ENCODE assay signal across 9 mouse cellular contexts in genomic region chr3:88200972-88201330, GRCm38 (mm10). TPM values are rescaled to one million over a fixed set of nuclear protein-coding genes. Genes with fewer than 3 reads are reported as not detected.
DNase-seq lines count a peak whose midpoint lies in the region; ATAC-seq and TF ChIP-seq lines count a peak whose summit lies in the region.
"Had no signal": no experiment of that assay in that cellular context is flagged by ENCODE, and none has a peak within 500 bp of the region (broad histone marks: within the 10 kb centered on the region; RNA-seq: fewer than 3 reads in every experiment).

No protein-coding gene starts in this region.

- no peak for DNase-seq in heart, postnatal 4 days
- peak; percentile 49 for DNase-seq in brain, embryonic 14.5 days (ENCODE audit: low read depth)
- peak; percentile 52 for DNase-seq in naive thymus-derived CD4-positive, alpha-beta T cell, adult 2 months (ENCODE audit: low read depth)
- DNase-seq in ovary, postnatal 14 days (ENCODE audit: low spot score), result no peak
- DNase-seq in adrenal gland, adult 2 months, result no peak
- no peak for DNase-seq in adrenal gland, adult 8-10 months

- under 1% methylated on average over 37 of the region's 37 CpGs for WGBS in heart, embryonic 16.5 days
- WGBS in hindbrain, embryonic 16.5 days, result 0% methylated on average over 36 of the region's 37 CpGs

- no peak for TF ChIP-seq POLR2A in brain, embryonic 14.5 days (IDR thresholded peaks at IDR 0.05; ENCODE audit: borderline replicate concordance, extremely low read depth, insufficient read depth, insufficient read length, poor library complexity, severe bottlenecking)

- peak overlapping the region; percentile 28 for H3K4me3 ChIP-seq in heart, embryonic 16.5 days (ENCODE audit: low read length)
- peak overlapping the region; percentile 50 for H3K4me3 ChIP-seq in hindbrain, embryonic 16.5 days (ENCODE audit: low read length)

- H3K27ac ChIP-seq in heart, embryonic 16.5 days (ENCODE audit: low read length), result no peak overlapping the region
- H3K27ac ChIP-seq in hindbrain, embryonic 16.5 days (ENCODE audit: low read depth, low read length), result peak overlapping the region; percentile 96

- no peaks in the 10 kb centered on the region for H3K36me3 ChIP-seq in heart, embryonic 16.5 days (ENCODE audit: control insufficient read depth, insufficient read depth)
- H3K36me3 ChIP-seq in hindbrain, embryonic 16.5 days (ENCODE audit: control insufficient read depth, insufficient read depth, low read length), result no peaks in the 10 kb centered on the region

- H3K27me3 ChIP-seq in heart, embryonic 16.5 days (ENCODE audit: control insufficient read depth, insufficient read depth, low read length), result peaks cover 87% of the 10 kb centered on the region
- H3K27me3 ChIP-seq in hindbrain, embryonic 16.5 days (replicated peaks; ENCODE audit: control insufficient read depth, insufficient read depth, low read length), result no peaks in the 10 kb centered on the region; the same call in none of the 2 replicates

- TF ChIP-seq CTCF in brain, embryonic 14.5 days (IDR thresholded peaks at IDR 0.05; ENCODE audit: borderline replicate concordance, extremely low read depth, insufficient read depth, insufficient read length), result no peak

- no peaks in the 10 kb centered on the region for H3K9me3 ChIP-seq in heart, embryonic 16.5 days (replicated peaks; ENCODE audit: control insufficient read depth, low read length)
- no peaks in the 10 kb centered on the region for H3K9me3 ChIP-seq in hindbrain, embryonic 16.5 days (ENCODE audit: control insufficient read depth, low read length)

- peak overlapping the region; percentile 3; the same call in 1 of the 2 replicates for H3K9ac ChIP-seq in heart, embryonic 16.5 days (ENCODE audit: low read length)
- H3K9ac ChIP-seq in hindbrain, embryonic 16.5 days (ENCODE audit: low read depth, low read length), result peak overlapping the region; percentile 86

- no peak for ATAC-seq in heart, embryonic 16.5 days (replicated peaks; ENCODE audit: extremely low read depth, insufficient read depth, low FRiP score)
- ATAC-seq in hindbrain, embryonic 16.5 days, result no peak

- H3K4me1 ChIP-seq in heart, embryonic 16.5 days (ENCODE audit: control insufficient read depth, insufficient read depth, low read length), result peaks cover 7% of the 10 kb centered on the region; the same call in 1 of the 2 replicates
- H3K4me1 ChIP-seq in hindbrain, embryonic 16.5 days (ENCODE audit: control insufficient read depth, insufficient read depth, low read depth, low read length), result peaks cover 50% of the 10 kb centered on the region

- H3K4me2 ChIP-seq in heart, embryonic 16.5 days (ENCODE audit: low read depth, low read length), result peak overlapping the region; percentile 49
- peak overlapping the region; percentile 90 for H3K4me2 ChIP-seq in hindbrain, embryonic 16.5 days (ENCODE audit: low read length)

RNA-seq across cellular contexts. Expression of gene Rhbg, which starts 53.6 kb away (rescaled TPM):
- 0.09 and 0.21 TPM in 2 replicates for polyA plus RNA-seq in heart, embryonic 16.5 days (2015; fragmentation: Nextera tagmentation; extraction: Ambion mirVana)
- total RNA-seq in heart, postnatal 4 days (2021), result not detected
- polyA plus RNA-seq in brain, embryonic 14.5 days (2012; rRNA removed), result 0.45 and 0.73 TPM in 2 replicates
- polyA plus RNA-seq in hindbrain, embryonic 16.5 days (2015; fragmentation: Nextera tagmentation; extraction: Ambion mirVana), result 0.52 and 0.99 TPM in 2 replicates
- 10 to 100 TPM in 1 of 2 experiments, 1 to 10 TPM in 1; 8.5 to 18.3 TPM for total RNA-seq in adrenal gland, adult 2 months (2021)
- polyA plus RNA-seq in adrenal gland, adult 2 months (2012; rRNA removed), result 0.76 and 1.8 TPM in 2 replicates
- 10 to 100 TPM; 12.0 to 27.5 (median 17.3) TPM for total RNA-seq in adrenal gland, adult 8-10 months (2022)
- total RNA-seq: hematopoietic stem cell, adult 5-6 weeks had no signal

RNA-seq across cellular contexts. Expression of gene Mef2d, which starts 58.8 kb away (rescaled TPM):
- polyA plus RNA-seq in heart, embryonic 16.5 days (2015; fragmentation: Nextera tagmentation; extraction: Ambion mirVana), result 40.5 and 44.7 TPM in 2 replicates
- total RNA-seq in heart, postnatal 4 days (2021), result 100 to 1,000 TPM; 115 to 120 TPM
- polyA plus RNA-seq in brain, embryonic 14.5 days (2012; rRNA removed), result 46.2 and 54.8 TPM in 2 replicates
- polyA plus RNA-seq in hindbrain, embryonic 16.5 days (2015; fragmentation: Nextera tagmentation; extraction: Ambion mirVana), result 16.4 and 24.1 TPM in 2 replicates
- total RNA-seq in adrenal gland, adult 2 months (2021), result 100 to 1,000 TPM in 1 of 2 experiments, 10 to 100 TPM in 1; 78.4 to 114 TPM
- polyA plus RNA-seq in adrenal gland, adult 2 months (2012; rRNA removed), result 173 and 185 TPM in 2 replicates
- 100 to 1,000 TPM in 1 of 4 experiments, 10 to 100 TPM in 3; 82.0 to 111 (median 89.0) TPM for total RNA-seq in adrenal gland, adult 8-10 months (2022)

Comparison
In these comparisons a context has a peak if more than half of its experiments do, and no peak if none do; other contexts are left out.
1. DNase-seq: peak in brain, embryonic 14.5 days (single experiment) and naive thymus-derived CD4-positive, alpha-beta T cell, adult 2 months (single experiment); none in heart, postnatal 4 days (single experiment), ovary, postnatal 14 days (single experiment), adrenal gland, adult 2 months (single experiment) and adrenal gland, adult 8-10 months (single experiment).